Mouse (Mus musculus): ENCODE measurements around the gene Gmeb1. TPM values are rescaled to one million over a fixed set of nuclear protein-coding genes. Genes with fewer than 3 reads are reported as not detected.

Gene Gmeb1
- polyA plus RNA-seq, 1 experiment from 2014 or later: 43.3 TPM

- Histone ChIP-seq H3K4me1 (peaks cover 11% of the 10 kb centered on the region), H3K27me3 (no peaks in the 10 kb centered on the region), H3K9me3 (replicated peaks) (no peaks in the 10 kb centered on the region), H3K27ac (peak overlapping the region; percentile 92; the same call in 1 of the 2 replicates), H3K4me3 (no peak overlapping the region), H3K36me3 (no peaks in the 10 kb centered on the region), H3K4me2 (replicated peaks) (no peak overlapping the region), H3K9ac (no peak overlapping the region)
- ATAC-seq (ENCODE audit: low FRiP score): no peak
- WGBS: 16% methylated on average over 6 of the region's 6 CpGs
Observed at GRCm38 (mm10) chr4:132268871-132269739, 7.7 kb upstream of the Gmeb1 start.

GRCm38 (mm10) chr4:132266835-132267349 lies 5.5 kb upstream of the Gmeb1 start:
- ATAC-seq (ENCODE audit: low FRiP score): no peak
- no peaks in the 10 kb centered on the region for H3K27me3 ChIP-seq
- H3K9ac ChIP-seq: no peak overlapping the region
- no peaks in the 10 kb centered on the region for H3K9me3 ChIP-seq (replicated peaks)
- H3K27ac ChIP-seq: no peak overlapping the region
- no peak overlapping the region for H3K4me3 ChIP-seq
- H3K4me1 ChIP-seq: peaks cover 6% of the 10 kb centered on the region
- no peak overlapping the region for H3K4me2 ChIP-seq (replicated peaks)
- no peaks in the 10 kb centered on the region for H3K36me3 ChIP-seq
- WGBS: 83% methylated on average over 3 of the region's 3 CpGs

GRCm38 (mm10) chr4:132263313-132263712 lies 1.9 kb upstream of the Gmeb1 start:
- 97% methylated on average over 7 of the region's 7 CpGs for WGBS
- no peak overlapping the region for H3K9ac ChIP-seq
- ATAC-seq (ENCODE audit: low FRiP score): no peak
- no peaks in the 10 kb centered on the region for H3K36me3 ChIP-seq
- H3K4me1 ChIP-seq: peaks cover 23% of the 10 kb centered on the region
- no peak overlapping the region for H3K27ac ChIP-seq
- H3K4me2 ChIP-seq (replicated peaks): no peak overlapping the region
- no peaks in the 10 kb centered on the region for H3K27me3 ChIP-seq
- no peak overlapping the region for H3K4me3 ChIP-seq
- no peaks in the 10 kb centered on the region for H3K9me3 ChIP-seq (replicated peaks)

GRCm38 (mm10) chr4:132262358-132262616 lies 885 bp upstream of the Gmeb1 start:
- no peak overlapping the region for H3K4me2 ChIP-seq (replicated peaks)
- no peak overlapping the region for H3K9ac ChIP-seq
- H3K27ac ChIP-seq: no peak overlapping the region
- H3K4me3 ChIP-seq: 0 out of 2 replicates have a peak overlapping the region, but pooled peaks have one; percentile 90
- H3K4me1 ChIP-seq: peaks cover 23% of the 10 kb centered on the region
- H3K27me3 ChIP-seq: no peaks in the 10 kb centered on the region
- WGBS: 80% methylated on average over 5 of the region's 5 CpGs
- no peaks in the 10 kb centered on the region for H3K9me3 ChIP-seq (replicated peaks)
- no peaks in the 10 kb centered on the region for H3K36me3 ChIP-seq
- ATAC-seq (ENCODE audit: low FRiP score): no peak

- peaks cover 23% of the 10 kb centered on the region for H3K4me1 ChIP-seq
- WGBS: 5% methylated on average over 28 of the region's 64 CpGs
- H3K4me2 ChIP-seq (replicated peaks): peak overlapping the region; percentile 89
- H3K9me3 ChIP-seq (replicated peaks): no peaks in the 10 kb centered on the region
- H3K4me3 ChIP-seq: peak overlapping the region; percentile 90
- peak overlapping the region; percentile 98 for H3K9ac ChIP-seq
- H3K36me3 ChIP-seq: no peaks in the 10 kb centered on the region
- peak overlapping the region; percentile 93 for H3K27ac ChIP-seq
- H3K27me3 ChIP-seq: no peaks in the 10 kb centered on the region
- peak; percentile 80 for ATAC-seq (ENCODE audit: low FRiP score)
Observed at GRCm38 (mm10) chr4:132260404-132261379, 710 bp downstream of the Gmeb1 start.

GRCm38 (mm10) chr4:132259248-132259647 lies 2.2 kb downstream of the Gmeb1 start:
- H3K4me2 ChIP-seq (replicated peaks): no peak overlapping the region; the same call in 1 of the 2 replicates
- ATAC-seq (ENCODE audit: low FRiP score): no peak
- no peak overlapping the region for H3K9ac ChIP-seq
- no peaks in the 10 kb centered on the region for H3K9me3 ChIP-seq (replicated peaks)
- no peaks in the 10 kb centered on the region for H3K36me3 ChIP-seq
- H3K4me1 ChIP-seq: peaks cover 23% of the 10 kb centered on the region
- 93% methylated on average over 4 of the region's 4 CpGs for whole genome bisulfite sequencing
- no peak overlapping the region for H3K4me3 ChIP-seq
- H3K27ac ChIP-seq: no peak overlapping the region
- no peaks in the 10 kb centered on the region for H3K27me3 ChIP-seq

- Histone ChIP-seq H3K4me1 (peaks cover 18% of the 10 kb centered on the region), H3K4me2 (replicated peaks) (no peak overlapping the region), H3K9me3 (replicated peaks) (no peaks in the 10 kb centered on the region), H3K9ac (no peak overlapping the region), H3K27ac (no peak overlapping the region), H3K4me3 (no peak overlapping the region), H3K36me3 (peaks cover 2% of the 10 kb centered on the region), H3K27me3 (no peaks in the 10 kb centered on the region)
- WGBS: 92% methylated on average over 3 of the region's 3 CpGs
- ATAC-seq (ENCODE audit: low FRiP score): no peak
Observed at GRCm38 (mm10) chr4:132256384-132256783, 5.0 kb downstream of the Gmeb1 start.

- Histone ChIP-seq H3K4me1 (peaks cover 12% of the 10 kb centered on the region), H3K36me3 (peaks cover 14% of the 10 kb centered on the region), H3K4me2 (replicated peaks) (no peak overlapping the region), H3K4me3 (no peak overlapping the region), H3K27ac (no peak overlapping the region), H3K9ac (no peak overlapping the region), H3K9me3 (replicated peaks) (no peaks in the 10 kb centered on the region), H3K27me3 (no peaks in the 10 kb centered on the region)
- no peak for ATAC-seq (ENCODE audit: low FRiP score)
- 77% methylated on average over 3 of the region's 3 CpGs for WGBS
Observed at GRCm38 (mm10) chr4:132254986-132255385, 6.4 kb downstream of the Gmeb1 start.

- peaks cover 25% of the 10 kb centered on the region for H3K36me3 ChIP-seq
- H3K9ac ChIP-seq: no peak overlapping the region
- no peak for ATAC-seq (ENCODE audit: low FRiP score)
- no peaks in the 10 kb centered on the region for H3K4me1 ChIP-seq
- no peaks in the 10 kb centered on the region for H3K9me3 ChIP-seq (replicated peaks)
- no peak overlapping the region for H3K4me2 ChIP-seq (replicated peaks)
- H3K4me3 ChIP-seq: no peak overlapping the region
- H3K27me3 ChIP-seq: no peaks in the 10 kb centered on the region
- no peak overlapping the region for H3K27ac ChIP-seq
- 95% methylated on average over 2 of the region's 2 CpGs for WGBS
Observed at GRCm38 (mm10) chr4:132253622-132254021, 7.8 kb downstream of the Gmeb1 start.

- peaks cover 30% of the 10 kb centered on the region for H3K36me3 ChIP-seq
- H3K4me2 ChIP-seq (replicated peaks): no peak overlapping the region
- no peaks in the 10 kb centered on the region for H3K9me3 ChIP-seq (replicated peaks)
- no peaks in the 10 kb centered on the region for H3K4me1 ChIP-seq
- WGBS: 88% methylated on average over 8 of the region's 8 CpGs
- no peak overlapping the region for H3K27ac ChIP-seq
- no peak overlapping the region for H3K9ac ChIP-seq
- no peak for ATAC-seq (ENCODE audit: low FRiP score)
- no peak overlapping the region for H3K4me3 ChIP-seq
- H3K27me3 ChIP-seq: no peaks in the 10 kb centered on the region
Observed at GRCm38 (mm10) chr4:132253128-132253527, 8.3 kb downstream of the Gmeb1 start.

- no peak overlapping the region for H3K4me2 ChIP-seq (replicated peaks)
- peaks cover 40% of the 10 kb centered on the region for H3K36me3 ChIP-seq
- whole genome bisulfite sequencing: 96% methylated on average over 9 of the region's 9 CpGs
- no peak for ATAC-seq (ENCODE audit: low FRiP score)
- no peaks in the 10 kb centered on the region for H3K27me3 ChIP-seq
- no peak overlapping the region for H3K9ac ChIP-seq
- no peak overlapping the region for H3K27ac ChIP-seq
- H3K4me1 ChIP-seq: no peaks in the 10 kb centered on the region
- H3K4me3 ChIP-seq: no peak overlapping the region
- no peaks in the 10 kb centered on the region for H3K9me3 ChIP-seq (replicated peaks)
Observed at GRCm38 (mm10) chr4:132251596-132251995, 9.8 kb downstream of the Gmeb1 start.

GRCm38 (mm10) chr4:132247451-132247997 lies 13.9 kb downstream of the Gmeb1 start:
- WGBS: 93% methylated on average over 5 of the region's 5 CpGs
- peaks cover 70% of the 10 kb centered on the region for H3K36me3 ChIP-seq

More at GRCm38 (mm10) chr4:132247451-132247997, 13.9 kb downstream of the Gmeb1 start:
- Histone ChIP-seq H3K4me2 (replicated peaks) (no peak overlapping the region), H3K9me3 (replicated peaks) (no peaks in the 10 kb centered on the region), H3K27me3 (no peaks in the 10 kb centered on the region), H3K9ac (no peak overlapping the region), H3K4me3 (no peak overlapping the region), H3K4me1 (no peaks in the 10 kb centered on the region), H3K27ac (no peak overlapping the region)
- no peak for ATAC-seq (ENCODE audit: low FRiP score)

All from hindbrain, embryonic 12.5 days (tissue).